Mouse (Mus musculus): Measurements from ENCODE around the gene Egfl6. TPM values are rescaled to one million over a fixed set of nuclear protein-coding genes. Genes with fewer than 3 reads are reported as not detected.

Gene Egfl6
- total RNA-seq (2021) = under 1 TPM; 0.74 TPM

GRCm38 (mm10) chrX:166584947-166585824, at the start of gene Egfl6:
Gene Egfl6, minus strand, starts transcription at chrX:166585720.
- peak; percentile 7 for DNase-seq

GRCm38 (mm10) chrX:166626866-166627570, 41.5 kb upstream of the Egfl6 start:
- DNase-seq = peak; percentile 34

GRCm38 (mm10) chrX:166626174-166626573, 40.7 kb upstream of the Egfl6 start:
- DNase-seq = no peak

- DNase-seq = no peak
Measured at GRCm38 (mm10) chrX:166623176-166623575, 37.7 kb upstream of the Egfl6 start.

GRCm38 (mm10) chrX:166621560-166622301, 36.2 kb upstream of the Egfl6 start:
- no peak for DNase-seq

- DNase-seq = no peak
Measured at GRCm38 (mm10) chrX:166620900-166621299, 35.4 kb upstream of the Egfl6 start.

GRCm38 (mm10) chrX:166619084-166619483, 33.6 kb upstream of the Egfl6 start:
- DNase-seq = no peak

DNA sequence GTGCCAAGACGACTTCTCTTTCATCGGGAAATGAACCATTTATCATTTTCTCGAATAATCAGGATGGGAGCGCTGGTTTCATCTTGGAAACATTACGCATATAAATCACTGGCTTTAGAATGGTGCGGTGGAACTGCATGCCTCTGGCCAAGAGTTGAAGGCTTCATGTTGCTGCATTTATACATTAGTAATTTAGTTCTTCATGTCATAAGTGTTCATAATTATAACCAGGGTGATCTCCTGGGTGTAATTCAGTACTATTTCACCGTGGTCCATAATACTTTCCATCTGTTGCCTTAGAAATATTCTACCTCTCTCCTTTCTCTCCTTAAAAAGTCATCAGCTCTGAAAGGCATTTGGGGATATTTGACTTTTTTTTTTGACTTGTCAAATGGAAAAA, 29.7 kb upstream of the Egfl6 start:
- no peak for DNase-seq

GRCm38 (mm10) chrX:166576111-166576510, 9.4 kb downstream of the Egfl6 start:
- no peak for DNase-seq

- DNase-seq = no peak
Measured at GRCm38 (mm10) chrX:166565983-166566382, 19.5 kb downstream of the Egfl6 start.

DNA sequence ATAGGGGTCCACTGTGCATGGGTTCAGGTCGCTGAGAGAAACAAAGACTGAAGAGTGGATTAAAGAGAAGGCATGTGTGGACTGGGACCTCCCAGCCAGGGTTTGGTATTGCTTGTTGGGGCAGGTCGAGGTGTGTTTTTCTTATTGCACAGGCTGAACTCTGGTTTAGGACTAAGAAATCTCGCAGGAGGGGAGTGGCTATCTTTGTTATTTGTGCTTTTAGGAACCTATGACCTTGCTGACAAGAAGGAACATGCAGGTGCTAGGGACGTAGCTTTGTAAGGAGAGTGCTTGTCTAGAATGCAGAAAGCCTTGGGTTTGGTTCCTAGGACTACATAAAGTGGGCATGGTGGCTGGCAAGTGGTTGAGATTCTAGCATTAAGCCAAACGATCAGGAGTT, 20.1 kb downstream of the Egfl6 start:
- DNase-seq = no peak

GRCm38 (mm10) chrX:166564900-166565299, 20.6 kb downstream of the Egfl6 start:
- DNase-seq = no peak

- no peak for DNase-seq
Measured at GRCm38 (mm10) chrX:166559333-166559732, 26.2 kb downstream of the Egfl6 start.

- no peak for DNase-seq
Measured at GRCm38 (mm10) chrX:166552355-166552754, 33.2 kb downstream of the Egfl6 start.

GRCm38 (mm10) chrX:166546495-166546894, 39.0 kb downstream of the Egfl6 start:
- DNase-seq = no peak

- DNase-seq = no peak
Measured at GRCm38 (mm10) chrX:166535138-166535537, 50.4 kb downstream of the Egfl6 start.

DNA sequence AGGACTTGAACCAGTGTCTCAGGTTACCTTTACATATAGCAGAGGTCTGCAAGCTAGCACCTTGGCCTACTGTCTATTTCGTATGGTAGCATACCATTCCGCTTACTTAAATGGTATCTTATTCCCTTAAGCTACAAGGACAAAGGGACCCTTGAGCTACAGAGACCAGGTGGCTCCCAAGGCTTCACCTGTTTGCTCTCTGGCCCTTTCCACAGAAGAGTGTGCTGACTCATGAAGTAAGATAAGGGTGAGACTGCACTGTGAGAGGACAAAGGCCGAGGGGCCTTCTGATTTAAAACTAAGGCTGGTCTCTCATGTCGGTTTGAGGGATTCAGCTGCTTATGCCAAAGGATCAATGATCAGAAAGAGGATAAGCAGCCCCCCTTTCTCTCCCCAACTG, 52.1 kb downstream of the Egfl6 start:
- no peak for DNase-seq

DNA sequence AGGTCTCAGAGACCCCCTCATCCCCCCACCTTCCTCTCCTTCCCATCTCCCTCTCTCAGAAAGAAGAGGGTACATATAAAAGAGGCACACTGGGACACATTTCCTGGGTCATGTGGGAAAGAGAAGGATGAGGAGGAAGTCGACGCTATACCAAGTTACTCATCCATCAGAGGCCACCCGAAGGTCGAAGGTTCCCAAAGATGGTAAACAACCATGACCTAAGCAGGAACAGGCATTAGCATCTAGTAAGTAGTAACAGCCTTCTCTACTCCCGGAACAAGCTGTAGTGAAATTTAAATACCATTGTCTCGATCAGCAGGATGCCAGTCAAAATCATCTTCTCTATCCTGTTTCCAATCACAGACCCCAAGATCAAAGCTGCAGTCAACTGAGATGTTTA, 53.8 kb downstream of the Egfl6 start:
- DNase-seq = no peak

DNA sequence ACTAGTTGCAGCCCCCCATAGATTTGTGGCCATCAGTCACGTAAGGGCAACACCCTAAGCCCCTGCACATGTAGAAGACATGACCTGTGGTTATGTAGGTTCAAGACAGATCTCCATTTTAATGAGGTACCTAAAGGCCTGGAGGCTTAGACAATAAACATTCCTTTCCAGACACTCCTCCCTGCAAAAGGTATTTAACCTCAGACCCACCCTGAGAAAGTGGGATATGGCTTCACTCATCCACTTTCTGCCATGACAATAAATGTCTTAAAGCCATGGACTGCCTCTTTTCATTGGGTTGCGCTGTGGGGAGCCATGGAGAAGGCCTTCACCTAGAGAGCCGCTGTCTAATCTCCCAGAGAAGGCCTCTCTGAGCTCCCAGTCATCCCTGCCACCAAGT, 57.4 kb downstream of the Egfl6 start:
- no peak for DNase-seq

DNA sequence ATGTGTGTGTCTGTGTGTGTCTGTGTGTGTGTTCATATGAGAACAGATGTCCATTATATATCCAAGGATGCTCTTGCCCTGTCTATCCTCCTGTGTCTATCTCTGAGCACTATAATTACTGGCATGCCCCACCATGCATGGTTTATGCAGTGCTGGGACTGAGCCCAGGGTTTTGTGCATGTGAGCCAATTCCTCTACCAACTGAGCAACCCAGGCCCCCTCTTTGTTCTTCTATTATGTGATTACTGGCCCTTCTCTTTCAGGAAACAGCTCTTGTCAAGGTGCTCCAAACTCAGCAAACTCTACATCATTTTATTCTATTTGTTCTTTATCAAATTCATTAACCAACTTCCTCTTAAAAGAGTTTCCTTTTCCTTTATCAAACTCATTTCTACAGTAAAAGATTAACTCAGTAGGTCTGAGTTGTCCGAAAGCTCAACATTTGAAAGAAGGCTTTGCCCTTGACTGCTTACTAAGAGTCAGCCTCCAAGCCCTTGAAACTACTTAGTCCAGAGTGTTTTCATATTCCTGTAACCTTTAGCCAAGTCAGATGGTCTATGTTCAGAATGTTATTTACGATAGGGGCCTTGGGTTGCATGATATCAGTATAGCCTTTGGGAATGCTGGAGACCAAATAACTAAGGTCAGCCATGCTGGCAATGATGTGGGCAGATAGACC, 59.7 kb downstream of the Egfl6 start:
- no peak for DNase-seq

GRCm38 (mm10) chrX:166520782-166521181, 64.7 kb downstream of the Egfl6 start:
- DNase-seq = no peak

DNA sequence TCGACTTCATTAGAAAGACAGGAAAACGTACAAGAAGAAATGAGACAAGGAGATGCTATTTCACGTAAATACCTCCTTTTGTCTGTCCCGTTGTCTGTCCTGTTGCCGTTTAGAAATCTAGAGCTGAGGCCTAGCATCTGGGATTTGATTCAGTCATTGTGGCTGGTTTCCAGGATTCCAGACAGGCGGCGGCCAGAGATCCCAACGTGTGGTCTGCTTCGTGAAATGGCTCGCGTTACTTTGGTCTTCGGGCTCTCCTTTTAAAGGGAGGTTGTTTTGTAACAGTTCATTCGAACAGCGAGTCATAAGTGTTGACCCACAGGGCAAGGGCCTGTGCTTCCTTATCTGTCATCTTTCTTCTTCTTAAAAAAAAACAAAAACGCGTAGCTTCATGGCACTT, 67.2 kb downstream of the Egfl6 start, which contains the start of gene Tceanc:
Tceanc (minus strand) TSS at position 223 of the 400 bp plus-strand sequence.
- DNase-seq = peak; percentile 21
